Mouse (Mus musculus): ENCODE measurements around the gene Nlgn1.

The Nlgn1 gene

DNA sequence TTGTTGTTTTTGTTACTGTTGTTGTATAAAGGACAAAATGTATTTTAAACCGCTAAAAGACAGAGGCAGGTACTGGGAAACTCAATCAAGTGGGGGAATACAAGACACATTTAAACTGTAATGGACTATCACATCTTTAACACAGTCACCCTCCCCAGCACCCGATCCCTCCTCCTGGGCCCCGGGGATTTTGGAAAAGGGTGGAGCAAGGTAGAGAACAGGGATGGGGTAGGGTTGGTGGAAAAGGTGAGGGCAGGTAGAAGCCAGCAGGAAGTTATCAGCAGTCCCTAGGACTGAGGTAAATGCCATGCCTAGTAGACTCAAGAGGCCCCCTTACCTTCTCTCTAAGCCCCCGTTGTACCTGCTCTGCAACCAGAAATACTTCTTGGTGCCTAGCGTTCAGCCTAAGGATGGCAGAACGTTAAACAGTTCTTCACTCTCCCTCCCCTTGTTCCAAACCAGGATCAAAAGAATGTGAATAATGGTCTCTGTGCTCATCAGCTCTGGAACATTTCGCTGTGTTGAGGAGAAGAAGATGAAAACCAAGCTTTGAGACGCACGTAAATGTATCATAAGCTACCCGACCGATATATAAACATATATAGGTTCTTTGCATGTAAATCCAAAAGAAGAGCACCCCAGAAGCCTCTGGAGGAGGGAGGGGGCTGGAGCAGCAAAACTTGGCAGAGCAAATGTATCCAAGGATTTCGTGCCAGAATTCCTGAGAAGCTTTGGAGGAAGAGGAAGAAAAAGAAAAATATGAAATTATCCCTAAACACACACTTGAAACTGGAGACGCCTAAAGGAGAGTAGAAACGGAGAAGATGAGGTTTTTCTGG is at the start of gene Nlgn1:
TSS of gene Nlgn1 (minus strand) at position 61 of the 839 bp plus-strand sequence.
- DNase-seq, result no peak

DNA sequence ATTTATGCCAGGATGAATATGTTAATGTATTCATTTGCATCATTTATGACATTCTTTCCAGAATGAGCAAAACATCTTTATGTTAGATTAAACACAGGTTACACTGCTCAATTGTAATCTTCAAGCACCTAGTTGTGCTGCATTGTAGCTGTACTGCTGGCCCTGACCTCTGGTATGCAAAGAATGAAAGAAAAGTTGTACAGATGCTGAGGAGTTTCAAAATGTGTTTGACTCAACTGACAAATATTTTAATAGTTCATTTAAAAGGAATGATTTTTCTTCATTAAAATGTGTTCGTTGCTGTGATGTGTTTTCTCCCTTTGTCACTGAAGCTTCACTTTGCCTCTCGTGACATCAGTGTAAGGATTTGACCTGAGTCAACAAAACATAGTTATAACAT is 46.0 kb upstream of the Nlgn1 start:
- no peak for DNase-seq

DNA sequence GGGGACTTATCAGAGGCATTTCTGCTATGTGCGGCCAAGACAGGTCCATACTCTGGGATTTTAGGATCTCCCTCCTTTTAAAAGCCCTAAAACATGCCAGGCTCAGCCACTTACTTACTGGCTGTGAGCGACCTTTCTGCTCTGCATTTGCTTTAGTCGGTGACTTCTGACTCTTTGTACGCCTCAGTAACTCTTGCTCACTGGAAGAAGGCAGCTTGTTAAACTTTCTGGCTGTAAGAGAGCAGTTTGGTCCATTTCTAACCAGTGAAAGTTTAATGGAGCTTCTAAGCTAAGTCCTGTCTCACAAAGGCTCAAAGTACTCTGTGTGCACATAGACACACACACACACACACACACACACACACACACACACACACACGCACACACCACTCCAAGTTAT is 22.8 kb upstream of the Nlgn1 start:
- no peak for DNase-seq

DNA sequence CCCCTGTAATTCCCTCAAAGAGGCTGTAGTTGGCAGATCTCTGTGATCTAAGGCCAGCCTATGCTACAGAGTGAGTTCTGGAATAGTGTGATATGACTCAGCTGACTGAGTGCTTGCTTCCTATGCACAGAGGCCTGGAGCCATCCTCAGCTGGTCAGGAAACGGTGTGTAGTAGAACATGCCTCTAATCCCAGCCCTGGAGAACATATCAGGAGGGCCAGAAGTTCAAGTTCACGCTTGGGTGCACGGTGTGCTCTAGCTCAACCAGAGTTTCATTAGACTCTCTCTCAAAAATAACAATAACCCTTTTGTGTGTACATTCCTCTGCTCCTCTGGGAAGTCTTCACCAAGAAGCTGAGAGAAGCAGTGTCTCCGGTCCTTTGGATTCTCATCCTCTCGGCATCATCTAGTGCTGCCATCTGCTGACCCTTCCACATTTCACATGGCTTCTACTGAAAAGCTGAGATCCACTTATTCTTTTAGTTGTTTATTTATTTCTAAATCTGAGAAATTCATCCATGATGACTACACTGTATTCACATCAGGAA is 22.3 kb upstream of the Nlgn1 start:
- no peak for DNase-seq

DNA sequence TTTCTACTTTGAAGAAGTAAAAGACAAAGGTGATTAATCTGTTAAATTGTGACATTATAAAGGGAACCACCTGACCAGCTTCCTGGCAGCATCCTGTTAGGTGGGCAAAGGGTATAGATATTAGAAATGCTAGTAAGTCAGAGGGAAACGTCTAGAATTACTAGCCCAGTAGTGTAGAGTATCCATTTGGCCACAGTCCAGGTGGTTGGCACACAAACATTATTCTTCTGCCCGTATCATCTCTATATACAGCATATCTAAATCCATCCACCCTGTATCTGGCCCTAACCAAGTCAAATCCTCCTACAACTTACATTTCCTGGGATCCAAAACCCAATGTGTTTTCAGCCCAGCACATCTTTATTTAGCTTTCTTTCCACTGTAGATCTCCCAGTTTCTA is 5.2 kb upstream of the Nlgn1 start:
- no peak for DNase-seq

DNA sequence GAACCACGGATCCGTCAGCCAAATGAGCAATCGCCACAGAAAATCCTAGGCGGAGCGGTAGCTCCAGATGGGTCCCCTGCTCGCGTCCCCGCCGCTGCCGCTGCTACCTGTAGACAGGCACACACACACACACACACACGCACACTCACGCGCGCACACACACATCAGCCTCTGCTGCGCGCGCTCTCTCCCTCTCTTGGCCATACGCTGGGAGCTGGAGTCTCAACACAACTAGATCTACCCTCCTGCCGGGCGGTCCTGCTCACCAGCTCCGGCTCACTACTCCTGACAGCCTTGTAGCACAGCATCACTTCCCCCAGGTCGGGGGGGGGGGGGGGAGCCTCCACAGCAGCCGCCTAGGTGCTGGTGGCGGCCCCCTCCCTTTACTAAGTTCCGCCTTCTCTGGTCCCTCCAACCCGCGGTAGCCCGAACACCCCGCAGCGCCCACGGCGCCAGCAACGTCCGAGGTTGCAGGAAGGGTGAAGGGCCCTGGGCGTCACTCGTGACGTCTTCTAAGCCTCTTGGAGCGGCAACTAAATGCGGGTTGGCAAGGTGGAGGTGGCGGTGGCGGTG is 1.1 kb upstream of the Nlgn1 start:
- DNase-seq, result no peak

GRCm38 (mm10) chr3:26331177-26332061 is 841 bp downstream of the Nlgn1 start:
- DNase-seq, result no peak

DNA sequence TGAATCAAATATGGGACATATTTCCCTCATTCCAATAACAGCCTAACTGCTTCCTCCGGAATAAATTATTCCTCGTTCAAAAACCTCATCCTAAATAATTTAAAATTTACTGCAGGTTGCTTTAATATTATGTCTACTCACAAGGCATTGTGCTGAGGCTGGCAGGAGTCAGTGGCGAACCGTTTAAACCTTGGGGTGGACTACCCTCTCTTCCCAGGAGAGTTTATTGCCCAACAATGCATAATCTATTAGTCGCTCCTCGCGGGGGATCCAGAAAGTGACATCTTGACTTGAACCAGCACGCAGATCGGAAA is 1.4 kb downstream of the Nlgn1 start:
- no peak for DNase-seq

- DNase-seq, result no peak
Measured at GRCm38 (mm10) chr3:26330019-26330418, 2.2 kb downstream of the Nlgn1 start.

DNA sequence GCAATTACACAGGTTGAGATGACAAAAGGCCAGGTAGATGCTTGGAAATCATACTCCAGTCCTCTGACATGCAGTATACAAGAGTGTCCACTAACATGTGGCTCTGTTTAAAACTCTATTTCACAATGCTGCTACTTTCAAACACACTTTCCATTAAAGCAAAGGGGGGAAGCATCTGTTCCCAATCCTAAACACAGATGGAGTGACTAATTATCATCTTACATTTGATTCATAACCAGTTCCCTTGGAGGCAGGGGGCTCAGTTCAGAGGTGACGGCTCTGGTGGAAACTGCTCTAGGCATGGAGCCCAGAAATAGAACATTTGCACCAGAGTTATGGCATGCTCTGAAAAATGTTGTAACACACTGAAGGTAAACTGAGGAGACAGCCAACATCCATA is 7.8 kb downstream of the Nlgn1 start:
- DNase-seq, result no peak

DNA sequence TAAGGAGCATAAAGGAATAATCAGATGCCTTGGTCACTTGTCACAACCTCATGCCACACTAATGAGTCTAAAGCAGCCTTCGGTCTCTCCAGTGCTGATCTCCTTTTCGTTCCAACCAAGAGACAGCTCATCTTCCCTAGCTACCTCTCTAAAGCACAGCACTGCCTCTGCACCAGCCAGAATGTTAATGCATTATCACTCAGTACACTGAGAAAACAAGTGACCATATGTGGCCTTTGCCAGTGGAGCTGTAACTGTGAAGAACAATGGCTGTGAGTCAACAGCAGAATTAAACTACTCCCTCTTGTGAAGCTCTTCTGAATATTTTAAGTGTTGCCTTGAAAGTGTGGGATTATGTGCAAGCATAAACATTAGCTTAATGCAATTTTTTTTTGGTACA is 14.9 kb downstream of the Nlgn1 start:
- DNase-seq, result no peak

GRCm38 (mm10) chr3:26297869-26298268 is 34.4 kb downstream of the Nlgn1 start:
- no peak for DNase-seq

DNA sequence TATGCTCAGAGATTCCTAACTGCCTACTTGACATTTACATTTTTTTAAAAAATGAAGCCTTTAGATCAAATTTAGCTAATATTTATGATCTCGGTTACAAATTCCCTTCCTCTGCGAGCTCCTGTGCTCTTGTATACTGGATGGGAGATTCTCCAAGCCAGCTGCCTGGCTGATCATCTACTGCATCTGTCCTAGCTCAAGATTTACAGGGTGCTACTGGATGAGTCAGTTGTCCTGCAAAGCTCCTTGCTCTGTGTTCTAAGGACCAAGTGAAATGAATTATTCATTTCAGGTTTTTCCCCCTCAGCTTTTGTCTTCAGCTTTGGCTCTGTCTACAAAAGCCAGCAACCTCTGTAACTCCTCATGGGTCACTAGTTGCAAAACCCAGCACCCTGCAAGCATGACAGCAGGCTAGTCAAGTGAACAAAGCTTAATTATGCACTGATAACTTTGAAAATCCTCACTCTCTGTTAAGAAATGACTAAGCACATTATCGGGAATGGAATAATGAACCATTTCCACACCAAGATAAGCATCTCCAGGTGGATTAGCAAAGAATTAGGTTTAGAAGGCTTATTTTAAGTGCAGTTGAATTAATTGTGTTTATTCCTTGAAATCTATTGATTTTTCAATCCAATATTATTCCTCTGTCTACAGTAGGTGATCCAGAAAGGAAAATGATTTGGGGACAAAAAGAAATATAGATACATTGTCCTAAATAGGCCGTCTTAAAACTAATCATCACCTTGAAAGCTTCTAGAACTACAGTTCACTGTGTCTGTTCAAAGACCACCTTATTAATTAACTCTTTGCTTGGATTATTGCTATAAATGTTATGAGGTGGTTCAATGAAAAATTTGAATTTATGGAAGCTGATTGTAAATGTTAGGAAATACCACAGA is 61.1 kb downstream of the Nlgn1 start:
- no peak for DNase-seq

DNA sequence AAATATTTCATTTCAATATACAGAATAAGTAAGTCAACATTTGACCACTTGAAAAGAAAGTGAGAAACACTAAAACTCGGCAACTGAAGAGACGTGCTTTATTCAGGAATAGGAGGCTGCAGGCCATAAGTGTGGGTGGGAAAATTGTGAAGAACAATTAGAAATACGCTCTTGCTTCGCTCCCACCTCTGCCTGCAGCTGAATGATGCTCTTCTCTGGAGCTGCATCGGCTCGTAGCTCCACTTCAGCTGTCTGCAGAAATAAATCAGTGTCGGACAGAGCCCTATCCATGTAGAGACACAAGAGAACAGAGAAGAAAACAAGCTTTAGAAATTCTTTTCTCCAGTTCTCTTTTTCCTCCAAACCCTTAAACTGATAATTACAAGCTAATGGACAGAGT is 85.7 kb downstream of the Nlgn1 start:
- DNase-seq, result no peak

DNA sequence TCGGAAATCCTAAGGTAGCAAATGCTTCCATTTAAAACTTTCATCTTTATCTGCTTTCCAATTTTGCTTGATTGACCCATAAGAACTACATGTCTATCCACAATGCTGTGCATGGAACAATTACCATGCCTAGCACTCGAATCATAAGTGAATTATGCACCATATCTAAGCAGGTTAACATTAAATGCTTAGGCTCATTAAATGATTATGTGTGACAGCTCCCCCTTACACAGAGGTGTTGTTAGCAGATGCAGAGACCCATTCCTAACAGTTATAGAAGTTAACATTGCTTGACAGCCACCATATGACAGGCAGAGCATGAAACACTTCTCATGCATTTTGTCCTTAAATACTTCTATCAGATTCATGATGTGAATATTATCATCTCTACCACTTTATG is 89.0 kb downstream of the Nlgn1 start:
- no peak for DNase-seq

DNA sequence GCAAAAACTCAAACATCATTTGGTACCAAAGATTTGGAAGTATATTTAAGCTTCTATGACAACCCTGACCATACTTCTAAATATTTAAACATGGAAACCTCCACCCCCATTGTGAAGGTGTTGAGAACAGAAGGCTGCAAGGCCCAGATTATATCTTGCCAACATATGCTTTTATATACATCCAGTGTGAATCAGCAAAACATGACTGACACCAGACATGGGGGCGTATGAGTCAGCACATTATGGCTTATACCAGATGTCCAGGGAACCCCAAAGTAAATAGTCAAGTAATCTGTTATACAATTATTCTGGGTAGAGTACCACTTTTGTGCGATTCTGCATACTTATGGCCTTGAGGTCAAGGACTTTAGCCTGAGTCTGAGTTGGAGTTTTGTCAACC is 102.3 kb downstream of the Nlgn1 start:
- no peak for DNase-seq

GRCm38 (mm10) chr3:26228827-26229226 is 103.4 kb downstream of the Nlgn1 start:
- no peak for DNase-seq

DNA sequence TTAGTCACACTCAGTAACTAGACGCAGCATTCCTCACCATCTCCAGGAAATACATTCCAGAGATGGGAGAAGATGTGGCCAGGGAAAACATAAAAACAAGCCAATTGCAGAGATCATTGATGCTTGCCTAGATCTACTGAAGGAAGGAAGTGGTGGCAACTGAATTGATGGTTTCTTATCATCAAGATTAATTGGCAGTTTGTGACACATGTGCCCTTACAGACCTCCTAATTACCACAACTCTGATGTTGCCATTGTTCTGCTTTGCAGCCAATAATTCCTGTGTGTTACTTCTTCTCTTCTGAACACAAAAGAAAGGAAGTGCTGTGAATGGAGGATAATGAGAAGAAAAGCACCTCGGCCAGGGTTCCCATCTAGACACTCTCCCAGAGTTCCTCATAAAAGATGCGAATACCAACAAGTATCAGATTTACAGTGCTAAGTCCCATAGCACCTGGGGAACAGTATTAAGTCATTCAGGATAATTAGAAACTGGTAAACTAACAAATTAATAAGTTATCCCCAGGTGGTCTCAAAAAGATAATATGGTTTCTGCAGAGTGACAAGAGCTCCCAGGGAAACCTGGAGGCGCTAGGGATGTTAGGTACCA is 104.0 kb downstream of the Nlgn1 start:
- no peak for DNase-seq

GRCm38 (mm10) chr3:26223500-26223899 is 108.8 kb downstream of the Nlgn1 start:
- no peak for DNase-seq

GRCm38 (mm10) chr3:26216231-26216630 is 116.0 kb downstream of the Nlgn1 start:
- no peak for DNase-seq

- no peak for DNase-seq
Measured at GRCm38 (mm10) chr3:26202702-26203101, 129.6 kb downstream of the Nlgn1 start.

- DNase-seq, result no peak
Measured at GRCm38 (mm10) chr3:26201410-26201809, 130.8 kb downstream of the Nlgn1 start.

All from thymus, postnatal 36 days (tissue).